Mouse (Mus musculus): Measurements from ENCODE around the gene Psen1. TPM values are rescaled to one million over a fixed set of nuclear protein-coding genes. Genes with fewer than 3 reads are reported as not detected.

The Psen1 gene
- polyA plus RNA-seq, 1 experiment, result 53.0 TPM

DNA sequence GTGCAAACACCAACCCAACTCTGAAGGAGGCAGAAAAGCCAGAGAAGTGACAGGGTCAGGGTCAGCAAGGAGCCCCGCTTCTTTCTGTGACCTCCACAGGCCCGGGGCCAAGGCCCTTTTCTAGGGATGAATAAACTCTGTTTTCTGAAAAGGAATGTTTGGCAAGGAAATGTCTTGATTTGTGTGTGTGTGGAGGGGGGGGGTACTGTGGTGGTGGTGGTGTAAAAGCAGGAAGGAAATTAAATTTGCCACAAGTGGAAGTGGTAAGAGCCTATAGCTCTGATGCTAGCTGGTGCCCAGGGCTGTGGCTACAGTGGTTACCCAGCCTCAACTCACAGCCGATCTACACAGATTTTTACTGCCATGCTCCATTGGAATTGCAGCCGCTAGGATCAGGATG is 74.8 kb downstream of the Psen1 start:
- TF ChIP-seq CTCF (IDR thresholded peaks at IDR 0.05; ENCODE audit: borderline replicate concordance, extremely low read depth, insufficient read depth, insufficient read length) (no peak), POLR2A (IDR thresholded peaks at IDR 0.05; ENCODE audit: borderline replicate concordance, extremely low read depth, insufficient read depth, insufficient read length, poor library complexity, severe bottlenecking) (no peak)
- peak; percentile 39 for DNase-seq (ENCODE audit: low read depth)

- TF ChIP-seq POLR2A (IDR thresholded peaks at IDR 0.05; ENCODE audit: borderline replicate concordance, extremely low read depth, insufficient read depth, insufficient read length, poor library complexity, severe bottlenecking), result no peak
- TF ChIP-seq CTCF (IDR thresholded peaks at IDR 0.05; ENCODE audit: borderline replicate concordance, extremely low read depth, insufficient read depth, insufficient read length), result no peak
- DNase-seq (ENCODE audit: low read depth), result peak; percentile 69
Observed at GRCm38 (mm10) chr12:83763311-83764043, 75.5 kb downstream of the Psen1 start, which contains the start of gene Papln. Gene Papln, plus strand, starts transcription at chr12:83763634.

DNA sequence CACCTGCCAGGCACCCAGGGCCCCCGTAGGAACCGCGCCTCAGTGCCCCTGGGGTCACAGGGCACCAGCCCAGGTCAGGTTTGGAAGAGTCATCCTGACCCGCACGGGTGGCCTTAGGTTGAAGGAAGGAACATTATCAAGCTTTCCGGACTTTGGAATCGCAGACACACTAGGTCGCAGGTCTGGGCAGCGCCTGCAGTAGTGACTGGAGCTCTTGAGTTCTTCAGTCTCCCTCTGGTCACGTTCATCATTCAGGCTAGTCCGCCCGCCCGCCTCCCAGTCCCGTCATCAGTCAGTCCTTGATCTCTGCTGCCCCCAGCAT is 76.1 kb downstream of the Psen1 start:
- TF ChIP-seq CTCF (IDR thresholded peaks at IDR 0.05; ENCODE audit: borderline replicate concordance, extremely low read depth, insufficient read depth, insufficient read length) (no peak), POLR2A (IDR thresholded peaks at IDR 0.05; ENCODE audit: borderline replicate concordance, extremely low read depth, insufficient read depth, insufficient read length, poor library complexity, severe bottlenecking) (no peak)
- peak; percentile 30 for DNase-seq (ENCODE audit: low read depth)

- TF ChIP-seq CTCF (IDR thresholded peaks at IDR 0.05; ENCODE audit: borderline replicate concordance, extremely low read depth, insufficient read depth, insufficient read length) (no peak), POLR2A (IDR thresholded peaks at IDR 0.05; ENCODE audit: borderline replicate concordance, extremely low read depth, insufficient read depth, insufficient read length, poor library complexity, severe bottlenecking) (no peak)
- DNase-seq (ENCODE audit: low read depth), result no peak
Observed at GRCm38 (mm10) chr12:83764519-83764918, 76.6 kb downstream of the Psen1 start.

GRCm38 (mm10) chr12:83765965-83766603 is 78.1 kb downstream of the Psen1 start:
- DNase-seq (ENCODE audit: low read depth), result no peak
- no peak for TF ChIP-seq CTCF (IDR thresholded peaks at IDR 0.05; ENCODE audit: borderline replicate concordance, extremely low read depth, insufficient read depth, insufficient read length)
- no peak for TF ChIP-seq POLR2A (IDR thresholded peaks at IDR 0.05; ENCODE audit: borderline replicate concordance, extremely low read depth, insufficient read depth, insufficient read length, poor library complexity, severe bottlenecking)

DNA sequence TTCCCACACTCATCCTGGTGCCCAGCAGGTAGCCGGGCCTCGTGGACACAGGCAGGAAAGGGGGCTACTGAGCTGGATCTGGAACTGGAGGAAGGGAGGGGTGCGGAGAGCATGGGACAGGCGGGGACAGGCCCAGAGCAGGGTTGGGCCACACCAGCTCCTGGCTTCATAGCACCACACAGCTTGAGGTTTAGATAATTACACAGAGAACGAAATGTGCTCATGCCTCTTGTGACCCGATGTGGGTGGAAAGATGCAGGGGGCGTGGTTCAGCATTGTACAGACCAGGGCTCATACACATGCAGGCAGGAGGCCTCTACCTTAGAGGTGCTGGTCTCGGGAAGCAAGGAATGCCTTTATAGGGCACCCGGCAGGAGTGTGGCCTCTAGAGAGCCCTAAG is 79.9 kb downstream of the Psen1 start:
- TF ChIP-seq POLR2A (IDR thresholded peaks at IDR 0.05; ENCODE audit: borderline replicate concordance, extremely low read depth, insufficient read depth, insufficient read length, poor library complexity, severe bottlenecking), result no peak
- no peak for TF ChIP-seq CTCF (IDR thresholded peaks at IDR 0.05; ENCODE audit: borderline replicate concordance, extremely low read depth, insufficient read depth, insufficient read length)

DNA sequence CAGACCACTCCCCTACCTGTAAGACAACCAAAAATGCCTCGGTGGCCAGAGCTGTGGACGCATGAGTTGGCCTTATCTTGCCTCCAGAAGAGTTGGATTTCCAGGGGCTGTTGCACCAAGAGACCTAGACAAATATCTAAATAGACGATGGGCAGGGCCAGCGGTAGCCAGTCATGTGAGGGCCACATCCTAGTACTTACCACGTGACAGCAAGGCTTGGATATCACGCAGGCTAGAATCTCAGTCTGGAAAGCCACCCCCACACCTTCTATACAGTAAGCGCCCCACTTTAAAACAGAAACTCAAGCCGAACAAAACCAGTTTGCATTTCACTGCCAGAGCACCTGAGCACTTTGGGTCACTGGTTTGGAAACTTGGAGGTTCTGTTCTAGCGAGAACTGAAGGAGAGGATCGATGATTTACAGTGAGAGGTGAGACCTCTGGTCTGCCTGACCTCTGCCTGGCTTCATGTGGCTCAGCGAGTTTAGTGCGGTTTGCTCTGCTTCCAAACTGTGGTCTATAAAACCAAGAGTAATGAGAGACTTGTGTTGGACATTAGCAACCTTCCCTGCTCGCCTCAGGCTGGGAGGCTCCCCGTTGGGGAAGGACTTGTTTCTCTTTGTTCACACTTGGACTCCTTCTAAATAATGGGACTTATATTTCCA is 80.4 kb downstream of the Psen1 start:
- TF ChIP-seq CTCF (IDR thresholded peaks at IDR 0.05; ENCODE audit: borderline replicate concordance, extremely low read depth, insufficient read depth, insufficient read length) (no peak), POLR2A (IDR thresholded peaks at IDR 0.05; ENCODE audit: borderline replicate concordance, extremely low read depth, insufficient read depth, insufficient read length, poor library complexity, severe bottlenecking) (no peak)
- no peak for DNase-seq (ENCODE audit: low read depth)

More for the DNA sequence above, 79.9 kb downstream of the Psen1 start:
- DNase-seq (ENCODE audit: low read depth), result no peak

- TF ChIP-seq POLR2A (IDR thresholded peaks at IDR 0.05; ENCODE audit: borderline replicate concordance, extremely low read depth, insufficient read depth, insufficient read length, poor library complexity, severe bottlenecking) (no peak), CTCF (IDR thresholded peaks at IDR 0.05; ENCODE audit: borderline replicate concordance, extremely low read depth, insufficient read depth, insufficient read length) (peak; percentile 76)
- peak; percentile 84 for DNase-seq (ENCODE audit: low read depth)
Observed at GRCm38 (mm10) chr12:83770418-83771256, 82.7 kb downstream of the Psen1 start.

- DNase-seq (ENCODE audit: low read depth), result no peak
- no peak for TF ChIP-seq CTCF (IDR thresholded peaks at IDR 0.05; ENCODE audit: borderline replicate concordance, extremely low read depth, insufficient read depth, insufficient read length)
- TF ChIP-seq POLR2A (IDR thresholded peaks at IDR 0.05; ENCODE audit: borderline replicate concordance, extremely low read depth, insufficient read depth, insufficient read length, poor library complexity, severe bottlenecking), result no peak
Observed at GRCm38 (mm10) chr12:83775621-83776020, 87.7 kb downstream of the Psen1 start.

DNA sequence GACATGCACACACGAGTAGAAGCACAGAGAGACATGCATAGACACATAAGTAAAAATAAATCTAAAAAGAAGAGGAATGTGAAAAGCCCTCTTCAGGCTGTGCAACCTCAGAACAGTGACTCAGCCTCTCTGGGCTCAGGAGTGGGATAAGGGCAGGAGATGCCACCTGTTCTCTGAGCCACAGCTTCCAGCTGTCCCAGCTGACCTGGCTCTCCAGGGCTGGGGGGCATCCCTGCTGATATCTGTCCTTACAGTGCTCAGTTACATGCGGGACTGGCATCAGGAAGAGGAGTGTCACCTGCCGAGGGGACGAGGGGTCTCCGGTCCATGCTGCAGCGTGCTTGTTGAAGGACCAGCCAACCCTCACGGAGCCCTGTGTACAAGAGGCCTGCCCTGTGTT is 88.8 kb downstream of the Psen1 start:
- no peak for DNase-seq (ENCODE audit: low read depth)

DNA sequence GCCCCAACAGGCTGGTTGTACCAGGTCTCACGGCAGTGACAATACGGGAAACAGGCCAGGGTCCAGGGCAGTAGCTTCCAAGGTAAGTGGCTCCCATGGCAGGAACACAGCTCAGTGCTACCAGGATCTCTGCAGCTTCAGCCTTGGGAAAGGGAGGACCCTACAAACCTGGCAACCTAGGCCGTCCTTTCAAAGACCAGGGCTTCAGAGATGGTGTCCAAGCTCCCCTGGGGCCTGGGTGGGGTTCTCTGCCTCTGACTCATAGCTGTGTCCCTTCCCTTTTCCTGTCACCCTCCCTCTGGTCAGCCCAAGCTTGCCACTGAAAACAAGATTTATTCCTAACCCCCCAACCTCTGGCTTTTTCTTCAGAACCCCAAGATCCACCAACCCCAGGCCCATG is 92.2 kb downstream of the Psen1 start:
- no peak for DNase-seq (ENCODE audit: low read depth)
- no peak for TF ChIP-seq CTCF (IDR thresholded peaks at IDR 0.05; ENCODE audit: borderline replicate concordance, extremely low read depth, insufficient read depth, insufficient read length)
- no peak for TF ChIP-seq POLR2A (IDR thresholded peaks at IDR 0.05; ENCODE audit: borderline replicate concordance, extremely low read depth, insufficient read depth, insufficient read length, poor library complexity, severe bottlenecking)

More for the DNA sequence above, 88.8 kb downstream of the Psen1 start:
- TF ChIP-seq POLR2A (IDR thresholded peaks at IDR 0.05; ENCODE audit: borderline replicate concordance, extremely low read depth, insufficient read depth, insufficient read length, poor library complexity, severe bottlenecking), result no peak
- TF ChIP-seq CTCF (IDR thresholded peaks at IDR 0.05; ENCODE audit: borderline replicate concordance, extremely low read depth, insufficient read depth, insufficient read length), result no peak
